Mouse (Mus musculus): Measurements from ENCODE around the gene Nme7. TPM values are rescaled to one million over a fixed set of nuclear protein-coding genes. Genes with fewer than 3 reads are reported as not detected.
A peak's percentile ranks its signal among the peaks of the same experiment; 100 is the strongest.

Gene Nme7
- total RNA-seq, 1 experiment from 2014 or later: 15.5 TPM

GRCm38 (mm10) chr1:164319542-164320140, 15.7 kb downstream of the Nme7 start:
- no peak for DNase-seq

DNA sequence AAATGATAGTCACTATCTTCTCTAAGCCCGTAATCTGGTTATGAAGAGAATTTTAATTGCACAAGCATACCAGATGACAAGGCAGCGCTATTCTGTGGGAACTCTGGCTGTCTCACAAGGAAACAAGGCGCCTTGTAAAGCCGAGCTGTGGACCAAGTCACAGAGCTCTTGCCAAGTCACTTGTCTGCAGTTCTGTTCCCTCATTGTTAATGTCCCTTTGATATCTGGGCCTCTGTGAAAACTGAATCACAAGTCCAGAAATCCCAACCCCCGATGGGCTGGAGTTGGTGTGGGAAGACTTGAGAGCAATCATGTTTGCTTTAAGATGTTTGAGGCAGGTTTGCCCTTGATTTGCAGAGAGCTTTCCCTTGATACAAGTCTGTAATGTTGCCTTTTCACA, 16.8 kb downstream of the Nme7 start:
- DNase-seq: no peak

- no peak for DNase-seq
Measured at GRCm38 (mm10) chr1:164321408-164321807, 17.5 kb downstream of the Nme7 start.

DNA sequence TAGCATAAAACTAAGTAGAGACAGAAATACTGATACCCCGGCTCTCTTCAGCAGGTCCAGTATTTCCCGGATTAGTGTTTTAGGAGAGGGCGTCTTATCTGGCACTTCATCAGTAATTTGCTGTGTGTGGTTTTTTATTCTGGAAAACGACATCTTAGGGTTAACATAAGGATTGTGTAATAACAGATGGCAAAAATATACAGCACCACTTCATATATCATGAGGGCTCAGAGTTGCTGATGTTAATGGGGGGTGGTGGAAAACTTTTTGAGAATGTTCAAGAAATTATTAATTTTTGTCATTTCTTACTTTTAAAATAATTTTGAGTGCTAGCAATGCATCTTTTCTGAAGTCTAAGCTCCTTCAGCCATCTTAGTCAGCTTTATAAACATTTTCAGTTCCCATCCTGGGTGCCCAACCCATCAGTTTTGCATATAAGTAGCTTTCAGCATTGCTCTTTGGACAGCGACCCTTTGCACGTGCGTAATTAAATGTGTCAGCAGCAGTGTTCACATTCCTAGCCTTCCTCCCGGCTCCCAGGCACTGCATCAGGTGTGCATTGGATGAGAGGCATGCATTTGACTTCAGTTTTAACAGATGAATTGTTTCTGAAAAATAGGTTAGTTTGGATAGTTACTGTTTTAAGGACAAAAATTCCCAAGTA, 19.2 kb downstream of the Nme7 start:
- DNase-seq: no peak

DNA sequence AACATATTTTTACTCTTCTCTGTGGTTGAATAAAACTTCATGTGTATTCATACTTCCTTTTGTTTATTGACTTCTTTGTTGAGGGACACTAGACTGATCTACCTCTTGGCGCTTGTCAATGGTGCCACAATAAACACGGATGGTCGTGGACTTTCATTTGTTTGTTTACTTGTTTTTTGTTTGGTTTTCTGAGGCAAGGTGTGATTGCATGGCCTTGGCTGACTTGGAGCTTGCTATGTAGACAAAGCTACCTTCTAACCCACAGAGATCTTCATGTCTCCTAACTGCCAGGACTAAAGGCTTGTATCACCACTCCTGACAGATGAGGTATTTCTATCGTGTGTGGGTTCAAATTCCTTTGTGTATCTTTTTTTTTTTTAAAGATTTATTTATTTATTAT, 20.3 kb downstream of the Nme7 start:
- no peak for DNase-seq

DNA sequence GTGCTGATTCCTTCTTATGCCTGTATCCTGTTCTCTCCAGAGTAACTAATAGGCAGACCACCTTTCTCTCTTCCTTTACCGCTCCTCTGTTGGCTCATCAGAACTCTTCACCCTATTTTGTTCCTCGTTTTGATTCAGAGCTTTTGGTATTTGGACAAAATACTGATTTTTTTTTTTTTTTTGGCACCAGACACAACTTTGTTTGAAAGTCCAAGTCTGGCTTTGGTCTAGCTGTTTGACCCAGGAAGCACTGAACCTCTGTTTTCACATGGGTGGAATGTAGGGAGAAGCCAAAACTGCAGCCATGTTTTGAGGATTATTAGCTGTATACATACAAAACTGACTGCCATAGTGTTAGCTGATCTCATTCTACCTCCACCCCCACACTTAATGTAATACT, 21.0 kb downstream of the Nme7 start:
- no peak for DNase-seq

- no peak for DNase-seq
Measured at GRCm38 (mm10) chr1:164326600-164327155, 22.8 kb downstream of the Nme7 start.

GRCm38 (mm10) chr1:164327764-164328163, 23.8 kb downstream of the Nme7 start:
- no peak for DNase-seq

GRCm38 (mm10) chr1:164332559-164332958, 28.6 kb downstream of the Nme7 start:
- no peak for DNase-seq

- no peak for DNase-seq
Measured at GRCm38 (mm10) chr1:164335435-164335834, 31.5 kb downstream of the Nme7 start.

- DNase-seq: no peak
Measured at GRCm38 (mm10) chr1:164335846-164336245, 31.9 kb downstream of the Nme7 start.

DNA sequence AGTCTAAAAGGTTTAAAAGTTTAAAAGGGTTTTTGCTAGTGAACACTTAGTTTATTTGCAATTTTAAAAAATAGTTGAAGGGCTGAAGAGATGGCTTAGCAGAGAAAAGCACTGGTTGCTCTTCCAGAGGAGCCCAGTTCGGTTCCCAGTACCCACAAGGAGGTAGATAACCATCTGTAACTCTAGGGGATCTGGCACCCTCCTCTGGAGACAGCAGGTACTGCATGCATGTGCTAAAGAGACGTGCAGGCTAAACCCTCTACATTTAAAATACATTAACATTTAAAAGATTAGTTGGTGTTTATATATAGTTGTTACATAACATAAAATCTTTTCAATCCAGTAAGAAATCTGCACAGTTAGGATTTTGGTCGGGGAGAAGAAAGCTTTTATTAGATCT, 38.2 kb downstream of the Nme7 start:
- DNase-seq: peak; percentile 59

DNA sequence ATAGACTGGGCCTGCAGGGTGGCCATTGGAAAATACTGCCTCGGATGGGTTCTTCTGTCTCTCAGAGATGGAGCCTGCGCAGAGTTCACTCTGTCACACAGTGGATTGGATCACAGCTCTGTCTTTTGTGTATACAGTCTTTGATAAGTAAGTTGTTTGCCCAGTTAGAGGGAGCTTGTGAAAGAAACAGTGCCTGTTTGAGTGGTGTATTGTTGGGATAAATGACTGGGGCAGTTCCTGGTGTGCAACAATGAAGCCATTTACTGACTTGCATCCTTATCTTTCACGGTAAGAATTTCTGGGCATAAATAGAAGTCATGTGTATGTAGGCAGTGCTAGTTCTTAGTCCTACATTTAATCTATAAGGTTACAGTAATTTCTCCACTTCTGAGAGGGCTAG, 49.5 kb downstream of the Nme7 start:
- no peak for DNase-seq

DNA sequence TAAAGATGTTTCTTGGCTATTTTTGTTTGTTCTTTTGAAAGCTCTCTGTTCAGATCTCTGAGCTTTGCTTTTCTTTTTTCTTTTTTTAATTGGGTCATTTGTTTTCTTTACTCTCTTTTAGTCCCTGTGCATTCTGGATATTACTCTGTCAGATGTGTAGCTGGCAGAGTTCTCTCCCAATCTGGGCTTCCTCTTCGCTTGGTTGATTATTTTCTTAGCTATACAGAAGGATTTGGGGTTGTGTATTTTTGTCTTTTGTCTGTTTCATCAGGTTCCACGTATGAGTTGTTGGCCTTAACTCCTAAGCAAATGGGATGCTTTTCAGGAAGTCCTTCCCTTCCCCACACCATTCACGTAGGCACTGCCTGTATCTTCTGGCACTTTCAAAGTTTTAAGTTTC, 54.1 kb downstream of the Nme7 start:
- no peak for DNase-seq

- DNase-seq: no peak
Measured at GRCm38 (mm10) chr1:164361997-164362396, 58.1 kb downstream of the Nme7 start.

DNA sequence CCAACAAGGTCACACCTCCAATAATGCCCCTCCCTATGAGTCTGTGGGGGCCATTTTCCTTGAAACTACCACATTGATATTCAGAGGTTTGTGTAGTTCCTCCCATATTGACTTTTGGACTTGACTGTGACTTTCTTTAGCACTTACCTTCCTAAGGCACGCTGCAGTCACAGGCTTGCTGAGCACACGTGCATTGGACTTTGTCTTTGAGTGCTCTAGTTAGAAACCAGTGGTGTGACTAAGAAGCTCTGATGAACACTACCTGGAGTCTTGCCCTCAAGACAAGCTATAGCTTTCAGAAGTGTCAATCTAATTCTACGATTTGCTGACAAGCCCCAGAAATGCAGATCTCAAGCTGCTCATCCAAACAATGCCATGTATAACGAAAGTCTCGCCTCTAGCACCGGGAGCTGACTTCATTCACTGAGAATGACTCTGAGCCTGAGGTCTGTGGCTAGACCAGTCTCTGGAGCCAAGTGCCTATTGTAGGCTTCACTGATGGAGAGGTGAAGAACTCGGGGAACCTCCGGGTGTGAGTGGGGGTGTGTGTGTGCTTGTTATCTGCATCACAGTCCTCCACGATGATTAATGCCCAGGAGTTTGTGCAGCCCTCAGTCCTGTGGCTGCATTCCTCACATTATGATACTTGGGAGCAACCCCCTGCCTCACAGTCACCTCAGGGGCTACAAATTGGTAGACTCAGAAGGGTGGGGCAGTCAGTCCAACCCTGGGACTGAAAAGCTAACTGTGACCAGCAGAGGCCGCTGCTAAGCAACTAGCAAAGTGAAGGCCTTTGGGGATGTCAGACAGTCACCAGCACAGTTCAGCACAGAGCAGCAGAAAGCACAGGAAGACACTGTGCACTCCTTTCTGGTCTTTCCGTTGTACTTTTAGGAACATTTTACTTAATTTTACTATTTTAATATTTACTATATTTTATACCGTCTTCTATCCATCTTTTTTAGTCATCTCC, 62.5 kb downstream of the Nme7 start:
- peak; percentile 84 for DNase-seq

- no peak for DNase-seq
Measured at GRCm38 (mm10) chr1:164368152-164368551, 64.2 kb downstream of the Nme7 start.

- DNase-seq: no peak
Measured at GRCm38 (mm10) chr1:164369781-164370180, 65.9 kb downstream of the Nme7 start.

DNA sequence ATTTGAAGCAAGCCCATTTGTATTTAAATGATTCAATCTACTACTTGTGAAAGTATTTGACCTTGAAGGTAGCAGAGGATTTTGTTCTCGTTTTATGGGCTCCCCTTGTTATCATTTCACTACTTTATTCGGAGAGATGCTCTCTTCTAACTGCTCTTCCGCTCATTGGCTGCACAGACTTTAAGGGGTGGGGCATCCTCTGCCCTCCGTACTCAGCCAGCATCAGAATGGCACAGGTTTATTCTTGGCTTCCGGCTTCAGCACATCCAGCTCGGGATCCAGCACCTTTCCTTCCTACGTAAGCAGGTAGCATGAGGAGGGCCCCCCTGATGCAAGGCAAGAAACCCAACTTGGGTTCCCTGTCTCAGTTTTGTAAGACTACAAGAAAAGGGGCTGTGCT, 69.1 kb downstream of the Nme7 start:
- no peak for DNase-seq

GRCm38 (mm10) chr1:164374020-164374419, 70.1 kb downstream of the Nme7 start:
- no peak for DNase-seq

DNA sequence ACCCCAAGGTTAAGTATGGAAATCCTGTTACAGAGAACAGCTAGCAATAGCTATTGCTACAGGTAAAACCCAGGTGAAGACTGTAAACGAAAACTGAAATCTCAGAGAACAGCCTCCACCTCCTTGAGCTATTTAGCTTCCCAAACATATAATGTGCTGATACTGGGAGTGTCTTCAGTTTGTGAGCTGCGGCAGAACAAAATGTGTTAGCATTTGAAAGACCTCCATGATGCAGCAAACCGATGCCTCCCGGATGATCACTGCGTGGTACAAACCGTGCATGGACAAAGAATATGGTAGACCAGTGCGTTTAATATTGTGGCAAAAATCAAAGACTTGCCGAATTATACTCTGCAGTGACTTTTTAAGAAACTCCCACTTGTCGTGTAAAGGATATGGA, 71.7 kb downstream of the Nme7 start:
- DNase-seq: no peak

DNA sequence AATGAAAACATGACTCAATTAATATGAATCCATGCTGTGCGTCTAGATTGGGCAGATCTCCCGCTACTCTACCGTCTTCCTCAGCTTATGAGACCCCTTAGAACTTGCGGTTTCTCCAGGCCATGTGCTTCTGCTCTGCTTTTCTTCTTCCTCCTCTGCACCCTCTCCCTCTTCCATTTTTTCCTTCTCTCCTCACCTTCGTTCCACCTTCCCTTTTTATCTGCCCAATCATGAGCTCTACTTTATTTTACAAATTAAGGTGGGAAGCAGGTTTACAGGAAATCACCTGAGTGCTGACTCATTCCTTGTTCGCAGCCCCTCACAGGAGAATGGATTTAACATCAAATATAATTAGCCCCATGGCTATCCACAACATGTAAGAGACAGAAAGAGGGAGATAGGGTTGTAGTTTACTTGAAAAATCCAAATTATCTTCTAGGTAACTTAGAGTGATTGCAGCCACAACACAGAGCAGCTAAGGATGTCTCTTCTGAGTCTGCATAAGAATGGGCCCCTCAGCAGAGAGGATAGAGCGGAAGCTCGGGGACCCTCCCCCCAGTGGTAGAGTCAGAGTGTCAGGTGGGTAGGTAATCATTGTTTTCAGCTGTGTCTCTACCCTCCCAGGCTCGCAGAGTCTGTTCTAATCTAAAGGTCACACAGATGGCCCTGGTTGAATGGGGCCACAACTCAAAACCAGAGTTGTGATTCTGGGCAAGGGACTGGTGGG, 73.0 kb downstream of the Nme7 start:
- DNase-seq: no peak
